Mouse (Mus musculus) gastrocnemius, postnatal 36 days (tissue): ENCODE measurements at regions not wholly inside any gene's neighbourhood (a gene's known extent, or its start where the extent isn't known, plus 50 kb on each side); places are given as distances from the start of the nearest gene placed in this dataset.
"Not testable (repeated sequence)": the region's sequence is repeated elsewhere in the genome, so short reads cannot be mapped to it uniquely, and the experiment has no call there.

Source experiments
- DNase-seq, 2 experiments: peaks; one replicate each; pipeline ENCODE4 v3.0.0; 2022
- intact Hi-C: fragments of 180-260 bp; cut with DNase I; formaldehyde crosslinking; loops from one replicate; pipeline ENCODE4 v1.15.1; 2025

GRCm38 (mm10) chr4:22835381-22836123 is 347.4 kb upstream of the Pou3f2 start:
- intact Hi-C loops, result no loop called here
- no peak for DNase-seq

- intact Hi-C loops, result no loop called here
- DNase-seq, result no peak
Measured at GRCm38 (mm10) chr4:22833851-22834440, 345.8 kb upstream of the Pou3f2 start.

- no peak for DNase-seq
Measured at GRCm38 (mm10) chr4:22803665-22804064, 315.5 kb upstream of the Pou3f2 start.

GRCm38 (mm10) chr4:22792826-22793225 is 304.7 kb upstream of the Pou3f2 start:
- intact Hi-C loops, result no loop called here
- DNase-seq, result no peak

More at GRCm38 (mm10) chr4:22803665-22804064, 315.5 kb upstream of the Pou3f2 start:
- intact Hi-C loops, result no loop called here

- intact Hi-C loops, result no loop called here
- no peak for DNase-seq
Measured at GRCm38 (mm10) chr4:22787866-22788265, 299.7 kb upstream of the Pou3f2 start.

- DNase-seq, intact Hi-C loops: not testable (repeated sequence)
Measured at GRCm38 (mm10) chr4:22763026-22763425, 274.9 kb upstream of the Pou3f2 start.
